In the genomic region with DNA sequence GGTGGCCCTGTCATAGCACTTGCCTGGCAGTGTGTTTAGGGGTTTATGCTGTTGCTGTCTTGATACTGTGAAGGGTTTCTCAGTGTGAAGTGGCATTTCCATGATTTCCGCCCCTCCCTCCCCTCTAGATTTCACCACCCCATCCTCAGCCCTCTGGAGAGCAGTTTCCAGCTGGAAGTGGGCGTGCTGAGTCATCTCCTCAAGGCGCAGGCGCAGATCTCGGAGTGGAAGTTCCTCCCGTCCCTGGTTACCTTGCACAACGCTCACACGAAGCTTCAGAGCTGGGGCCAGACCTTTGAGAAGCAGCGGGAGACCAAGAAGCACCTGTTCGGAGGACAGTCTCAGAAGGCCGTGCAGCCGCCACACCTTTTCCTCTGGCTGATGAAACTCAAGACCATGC, we compare ENCODE assay signal across 11 mouse cellular contexts. TPM values are rescaled to one million over a fixed set of nuclear protein-coding genes. Genes with fewer than 3 reads are reported as not detected.
DNase-seq lines count a peak whose midpoint lies in the region; ATAC-seq and TF ChIP-seq lines count a peak whose summit lies in the region.
"Had no signal": no experiment of that assay in that cellular context is flagged by ENCODE, and none has a peak within 500 bp of the region (broad histone marks: within the 10 kb centered on the region; RNA-seq: fewer than 3 reads in every experiment).

No protein-coding gene starts in this region.

- no peaks in the 10 kb centered on the region for H3K4me1 ChIP-seq in thymus, adult 2 months (replicated peaks; ENCODE audit: control insufficient read depth, insufficient read depth, low read length)
- H3K4me1 ChIP-seq: midbrain, embryonic 13.5 days had no signal

- no peaks in the 10 kb centered on the region for H3K36me3 ChIP-seq in thymus, adult 2 months (ENCODE audit: control insufficient read depth, insufficient read depth, low read length)

- DNase-seq in left cerebral cortex, adult 18-20 months (ENCODE audit: low spot score in 2 of 2): peak; percentile 80 to 81
- no peak for DNase-seq in left cerebral cortex, postnatal 4 days
- DNase-seq in lung, postnatal 10 days: peak; percentile 60
- peak; percentile 78 for DNase-seq in testis, postnatal 14 days (ENCODE audit: low spot score)
- DNase-seq in thymus, adult 2 months: no peak
- DNase-seq in heart, adult 9 months (ENCODE audit: low spot score in 2 of 2): no peak

- ATAC-seq in granulocyte monocyte progenitor cell, adult 5-6 weeks (replicated peaks; ENCODE audit: poor library complexity, severe bottlenecking): peak; percentile 96
- no peak for ATAC-seq in inflammation-experienced regulatory T-cells, adult 6 months
- ATAC-seq: forebrain, embryonic 16.5 days; midbrain, embryonic 13.5 days had no signal

- WGBS in thymus, adult 2 months: 96% methylated on average over 12 of the region's 12 CpGs

- intact Hi-C loops in left cerebral cortex, postnatal 4 days (cut with DNase I): no loop called here

- TF ChIP-seq CTCF in thymus, adult 2 months (IDR thresholded peaks at IDR 0.05; ENCODE audit: borderline replicate concordance, control insufficient read depth, extremely low read depth, insufficient read depth, low read length, poor library complexity): no peak

- H3K27ac ChIP-seq in thymus, adult 2 months (ENCODE audit: control insufficient read depth, insufficient read depth, low read length): no peak overlapping the region
- H3K27ac ChIP-seq: midbrain, embryonic 13.5 days; stomach, postnatal 0 days had no signal

- H3K27me3 ChIP-seq in thymus, adult 2 months (ENCODE audit: control insufficient read depth, insufficient read depth, low read length): no peaks in the 10 kb centered on the region
- H3K27me3 ChIP-seq: midbrain, embryonic 13.5 days had no signal

- no peak for TF ChIP-seq POLR2A in thymus, adult 2 months (IDR thresholded peaks at IDR 0.05; ENCODE audit: control insufficient read depth, extremely low read depth, insufficient read depth, low read length, poor library complexity)

- H3K4me3 ChIP-seq in thymus, adult 2 months (ENCODE audit: control insufficient read depth, insufficient read depth, low read length): no peak overlapping the region
- H3K4me3 ChIP-seq: midbrain, embryonic 13.5 days had no signal

RNA-seq across cellular contexts. Expression of a gene that starts 10.4 kb away (rescaled TPM):
- 10 to 100 TPM; 10.1 TPM for total RNA-seq in left cerebral cortex, adult 18-20 months (2021)
- total RNA-seq in left cerebral cortex, postnatal 4 days (2021): 1 to 10 TPM; 6.3 to 6.5 TPM
- 10.4 and 12.0 TPM in 2 replicates for total RNA-seq in granulocyte monocyte progenitor cell, adult 5-6 weeks (2014; fragmentation: Nextera tagmentation)
- 2.8 and 4.8 TPM in 2 replicates for total RNA-seq in granulocyte monocyte progenitor cell, adult 5-6 weeks (2017)
- polyA plus RNA-seq in inflammation-experienced regulatory T-cells, adult 6 months (2017; shearing (Covaris generic)): 1 to 10 TPM; 2.8 to 4.6 (median 4.5) TPM
- 4.4 and 5.3 TPM in 2 replicates for polyA plus RNA-seq in thymus, adult 2 months (2012; rRNA removed)

Comparison
In these comparisons a context has a peak if more than half of its experiments do, and no peak if none do; other contexts are left out.
1. DNase-seq: peak in left cerebral cortex, adult 18-20 months (2 of 2), lung, postnatal 10 days (single experiment) and testis, postnatal 14 days (single experiment); none in left cerebral cortex, postnatal 4 days (single experiment), thymus, adult 2 months (single experiment) and heart, adult 9 months (0 of 2).